Mouse (Mus musculus) embryo, embryonic 9.5 days (tissue): ENCODE data around the gene Tfe3.
"Not testable (repeated sequence)": the region's sequence is repeated elsewhere in the genome, so short reads cannot be mapped to it uniquely, and the experiment has no call there.

Experiments
- DNase-seq: peaks from one replicate; pipeline ENCODE4 v3.0.0-alpha.2; 2017; ENCODE audit errors: extremely low spot score

The Tfe3 gene

DNA sequence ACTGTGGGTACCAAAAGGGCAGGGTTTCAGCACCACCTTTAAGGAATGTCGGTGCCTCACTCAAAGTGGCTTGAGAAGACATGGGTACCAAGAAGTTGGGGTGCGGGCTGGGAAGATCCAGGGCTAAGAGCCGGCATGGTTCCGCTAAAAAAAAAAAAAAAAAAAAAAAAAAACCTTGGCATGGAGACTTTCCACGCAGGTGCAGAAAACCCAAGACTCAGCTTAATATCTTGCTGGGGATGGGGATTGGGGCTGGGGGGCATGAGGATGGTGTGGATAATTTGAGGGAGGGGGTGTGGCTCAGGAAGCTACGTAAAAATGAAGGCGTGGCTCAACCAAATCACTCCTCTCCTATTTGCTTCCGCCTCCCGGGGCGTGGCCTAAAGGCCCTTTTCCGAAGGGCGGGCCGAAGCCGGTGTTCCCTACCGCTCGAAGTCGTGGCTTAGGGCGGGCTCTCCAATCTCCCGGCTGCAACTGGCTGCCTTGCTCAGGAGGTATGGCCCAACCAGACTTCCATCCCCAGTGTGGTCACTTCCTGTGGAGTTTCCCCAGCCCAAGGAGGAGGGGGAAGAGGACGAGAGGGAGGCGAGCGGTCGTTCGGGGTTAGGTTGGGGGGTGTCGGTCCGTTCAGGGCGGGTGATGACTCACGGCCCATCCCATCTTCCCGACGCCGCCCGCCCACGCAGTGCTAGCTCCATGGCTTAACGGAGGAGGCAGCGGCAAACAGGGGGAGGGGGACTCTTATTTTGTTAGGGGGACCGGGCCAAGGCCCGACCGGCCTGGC, at the start of gene Tfe3:
Gene Tfe3, plus strand, starts transcription at position 424 of the 784 bp plus-strand sequence.
- peak; percentile 84 for DNase-seq

DNA sequence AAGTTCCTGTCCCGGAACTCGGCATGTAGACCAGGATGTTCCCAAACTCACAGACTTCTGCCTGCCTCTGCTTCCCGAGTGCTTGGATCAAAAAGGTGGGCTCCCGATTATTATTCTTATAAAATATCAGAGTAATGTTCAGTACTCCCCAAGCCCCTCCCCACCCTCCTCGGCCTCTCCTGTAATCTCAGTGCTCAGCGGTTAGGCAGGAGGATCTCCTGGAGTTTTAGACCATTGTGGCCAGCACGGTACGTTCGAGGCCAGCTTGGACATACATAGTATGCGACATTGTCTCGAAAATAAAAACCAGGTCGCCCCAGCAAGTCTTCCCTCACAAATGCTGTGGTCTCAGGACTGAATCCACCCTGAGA, 48.6 kb upstream of the Tfe3 start:
- not testable (repeated sequence) for DNase-seq

DNA sequence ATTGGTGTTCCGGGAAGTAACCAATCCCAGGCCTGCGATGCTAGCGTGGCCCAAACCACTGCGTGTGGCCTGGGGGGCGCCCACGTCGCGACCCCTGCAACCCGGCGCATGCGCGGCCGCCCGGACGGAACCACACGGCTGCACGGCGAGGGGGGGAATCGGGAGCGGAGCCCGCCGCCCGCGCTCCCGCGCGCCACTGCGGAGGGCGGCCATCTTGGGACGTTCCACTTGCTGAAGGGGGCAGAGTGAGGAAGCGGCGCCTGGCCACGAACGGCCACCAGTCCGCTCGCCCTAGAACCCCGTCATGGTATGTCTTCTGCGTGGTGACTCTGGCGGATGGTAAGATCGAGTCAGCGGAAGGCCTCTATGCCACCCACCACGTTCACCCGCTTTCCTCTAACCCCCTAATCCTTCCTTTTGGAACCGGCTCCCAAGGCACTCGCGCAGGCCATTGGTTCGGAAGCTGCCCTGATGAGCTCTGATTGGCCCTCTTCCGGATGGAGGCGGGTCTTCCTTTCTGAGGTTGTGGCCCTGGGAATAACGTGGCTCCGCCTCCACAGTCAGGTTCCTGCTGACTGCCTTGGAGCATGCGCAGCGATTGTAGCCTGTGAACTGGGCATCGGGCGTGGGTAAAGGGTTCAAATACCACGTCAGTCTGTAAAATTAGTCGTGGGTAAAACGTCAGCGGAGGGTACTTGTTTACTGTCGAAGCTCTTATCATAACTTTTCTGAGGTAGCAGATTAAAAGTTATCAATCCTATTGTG, 48.0 kb upstream of the Tfe3 start, which contains the start of gene Wdr45:
Gene Wdr45, plus strand, starts transcription at position 199 of the 765 bp plus-strand sequence.
- DNase-seq = peak; percentile 87

DNA sequence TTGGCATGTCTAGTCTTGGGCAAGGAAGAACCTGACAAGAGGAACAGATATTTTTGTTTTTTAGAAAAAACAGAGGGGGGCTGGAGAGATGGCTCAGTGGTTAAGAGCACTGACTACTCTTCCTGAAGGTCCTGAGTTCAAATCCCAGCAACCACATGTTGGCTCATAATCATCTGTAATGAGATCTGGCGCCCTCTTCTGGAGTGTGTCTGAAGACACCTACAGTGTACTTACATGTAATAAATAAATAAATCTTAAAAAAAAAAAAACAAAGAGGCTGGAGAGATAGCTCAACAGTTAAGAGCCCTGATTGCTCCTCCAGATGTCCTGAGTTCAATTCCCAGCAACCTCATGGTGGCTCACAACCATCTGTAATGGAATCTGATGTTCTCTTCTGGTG, 46.3 kb upstream of the Tfe3 start:
- not testable (repeated sequence) for DNase-seq

DNA sequence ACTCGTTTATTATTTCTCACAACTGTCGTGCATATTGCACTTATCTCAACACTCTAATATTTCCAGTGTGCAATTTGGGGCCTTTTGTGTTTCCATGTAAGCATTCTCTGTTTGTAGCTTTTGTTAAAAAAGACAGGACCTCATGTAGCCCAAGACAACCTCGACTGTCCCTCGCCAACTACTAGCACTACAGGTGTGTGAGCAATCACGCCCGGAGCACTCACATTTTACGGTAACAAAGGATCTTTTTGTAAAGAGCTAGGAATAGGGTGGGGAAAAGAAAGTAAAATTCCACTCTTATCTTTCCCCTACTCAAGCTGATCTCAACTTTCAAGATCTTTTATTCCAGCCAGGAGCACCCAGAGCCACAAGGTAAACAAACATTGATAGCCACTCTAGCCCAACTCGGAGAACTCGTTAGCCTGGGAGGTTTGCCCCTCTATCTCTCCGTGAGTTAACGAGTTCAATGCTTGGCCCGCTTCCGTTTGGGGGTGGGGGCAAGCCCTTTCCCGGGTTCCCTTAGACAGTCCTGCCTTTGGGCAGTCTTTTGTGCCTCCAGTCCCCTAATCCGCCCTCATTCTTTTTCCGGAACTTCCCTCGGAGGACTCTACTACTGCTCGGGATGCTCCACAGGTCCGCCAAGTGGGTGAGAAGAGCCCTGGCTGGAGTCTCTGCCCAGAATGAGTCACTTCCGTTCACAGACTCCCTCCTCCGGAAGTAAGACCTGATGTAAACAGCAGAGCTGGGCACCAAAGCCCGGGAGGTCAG, 40.7 kb upstream of the Tfe3 start, which contains the start of gene Gm45208:
Gene Gm45208, plus strand, starts transcription at position 732 of the 768 bp plus-strand sequence.
- peak; percentile 80 for DNase-seq

DNA sequence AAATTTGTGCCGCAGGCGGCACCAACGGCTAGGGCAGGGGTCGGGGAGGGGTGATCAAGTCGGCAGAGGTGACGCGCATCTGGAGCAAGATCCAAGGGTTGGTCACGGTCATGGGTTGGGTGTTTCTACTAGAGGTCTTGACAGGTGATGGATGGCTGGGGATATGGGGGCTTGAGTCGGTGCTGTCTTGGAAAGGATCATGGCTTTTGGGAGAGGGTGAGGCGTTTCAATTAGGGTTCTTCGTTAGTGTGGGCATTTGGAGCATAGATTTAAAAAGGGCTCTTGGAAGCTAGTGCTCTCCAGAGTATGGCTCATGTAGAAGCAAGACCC, 40.1 kb upstream of the Tfe3 start:
- DNase-seq = no peak

DNA sequence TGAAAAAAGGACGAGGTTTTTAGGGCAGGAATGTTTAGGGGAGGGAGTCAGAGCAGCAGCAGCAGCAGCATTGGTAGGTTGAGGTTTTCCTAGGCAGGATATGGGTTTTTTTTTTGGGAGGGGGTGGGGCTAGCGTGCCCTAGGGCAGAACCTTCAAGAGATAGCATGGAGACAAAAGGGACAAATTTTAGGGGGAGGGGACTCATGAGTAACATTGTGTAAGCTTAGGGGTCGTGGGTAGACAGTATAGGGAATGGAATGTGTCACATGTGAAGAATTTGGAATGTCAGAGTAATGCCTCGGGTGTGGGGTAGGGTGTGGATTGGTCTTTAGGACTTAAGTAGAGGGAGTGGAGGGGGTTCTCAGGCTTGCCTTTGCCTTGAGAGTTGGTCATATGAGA, 39.7 kb upstream of the Tfe3 start:
- no peak for DNase-seq

DNA sequence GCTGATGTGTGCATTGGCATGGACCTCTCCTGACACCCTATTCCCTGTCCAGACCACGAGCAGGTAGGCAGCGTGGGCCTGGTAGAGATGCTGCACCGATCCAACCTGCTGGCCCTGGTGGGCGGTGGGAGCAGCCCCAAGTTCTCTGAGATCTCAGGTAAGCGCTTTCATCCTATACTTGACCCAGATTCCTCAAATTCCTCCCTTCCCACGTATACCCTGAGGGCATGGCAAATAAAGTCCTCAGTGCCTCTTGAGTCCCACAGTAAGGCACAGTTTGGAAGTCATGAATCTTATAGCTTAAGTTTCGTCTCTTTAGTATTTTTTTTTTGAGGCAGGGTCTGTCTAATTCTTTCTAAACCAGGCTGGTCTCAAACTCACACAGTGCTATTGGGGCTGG, 38.2 kb upstream of the Tfe3 start:
- DNase-seq = no peak

DNA sequence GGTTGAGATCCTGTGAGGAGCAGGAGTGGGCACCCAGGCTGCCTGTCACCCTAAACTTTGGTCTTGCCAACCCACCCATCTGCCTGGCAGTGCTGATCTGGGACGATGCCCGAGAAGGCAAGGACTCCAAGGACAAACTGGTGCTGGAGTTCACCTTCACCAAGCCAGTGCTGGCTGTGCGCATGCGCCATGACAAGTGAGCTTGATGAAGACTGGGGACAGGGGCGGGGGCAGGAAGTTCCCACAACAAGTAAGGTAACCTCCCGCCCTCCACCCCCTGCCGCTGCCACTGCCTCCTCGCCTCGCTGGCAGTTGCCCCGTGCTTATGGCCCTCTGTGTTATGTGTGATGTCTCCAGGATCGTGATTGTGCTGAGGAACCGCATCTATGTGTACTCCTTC, 36.5 kb upstream of the Tfe3 start:
- DNase-seq = no peak

DNA sequence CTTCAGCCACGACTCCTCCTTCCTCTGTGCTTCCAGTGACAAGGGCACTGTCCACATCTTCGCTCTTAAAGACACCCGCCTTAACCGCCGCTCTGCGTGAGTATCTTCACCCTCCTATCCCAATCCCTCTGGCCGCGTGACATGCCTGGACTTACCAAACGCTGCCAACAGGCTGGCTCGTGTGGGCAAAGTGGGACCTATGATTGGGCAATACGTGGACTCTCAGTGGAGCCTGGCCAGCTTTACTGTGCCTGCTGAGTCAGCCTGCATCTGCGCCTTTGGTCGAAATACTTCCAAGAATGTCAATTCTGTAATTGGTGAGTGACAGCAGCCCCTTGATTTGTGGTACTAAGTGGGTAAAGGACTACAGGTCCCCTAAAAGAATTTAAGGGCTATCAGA, 35.2 kb upstream of the Tfe3 start:
- no peak for DNase-seq

DNA sequence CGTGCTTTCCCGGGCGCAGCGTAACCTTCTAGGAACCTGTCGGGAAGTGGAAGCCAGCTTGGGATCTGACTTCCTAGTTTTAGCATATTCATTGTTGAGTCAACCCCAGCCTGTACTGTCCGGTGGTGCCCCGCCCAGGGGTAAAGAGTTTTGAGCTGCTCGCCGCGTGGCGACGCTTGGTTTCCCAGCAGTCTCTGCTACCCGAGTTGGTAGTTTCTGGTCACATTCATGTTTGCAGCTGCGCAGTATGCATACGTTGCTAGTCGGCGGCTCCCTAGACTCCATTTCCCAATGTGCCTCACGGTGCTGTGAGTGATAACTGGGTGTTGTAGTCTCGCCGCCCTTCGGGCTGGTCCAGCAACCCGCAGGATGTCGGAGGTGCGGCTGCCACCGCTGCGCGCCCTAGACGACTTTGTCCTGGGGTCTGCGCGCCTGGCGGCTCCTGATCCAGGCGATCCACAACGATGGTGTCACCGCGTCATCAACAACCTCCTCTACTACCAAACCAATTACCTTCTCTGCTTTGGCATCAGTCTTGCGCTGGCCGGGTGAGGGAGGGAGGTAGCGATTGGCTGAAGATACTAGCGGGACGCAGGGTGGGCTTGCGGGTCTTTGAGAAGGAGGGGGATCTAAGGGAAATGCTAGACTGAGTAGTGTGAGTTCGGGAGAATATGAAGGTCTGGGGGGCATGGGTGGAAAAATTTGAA, 34.0 kb upstream of the Tfe3 start, which contains the start of gene Praf2:
Gene Praf2, plus strand, starts transcription at position 225 of the 707 bp plus-strand sequence.
- peak; percentile 70 for DNase-seq

DNA sequence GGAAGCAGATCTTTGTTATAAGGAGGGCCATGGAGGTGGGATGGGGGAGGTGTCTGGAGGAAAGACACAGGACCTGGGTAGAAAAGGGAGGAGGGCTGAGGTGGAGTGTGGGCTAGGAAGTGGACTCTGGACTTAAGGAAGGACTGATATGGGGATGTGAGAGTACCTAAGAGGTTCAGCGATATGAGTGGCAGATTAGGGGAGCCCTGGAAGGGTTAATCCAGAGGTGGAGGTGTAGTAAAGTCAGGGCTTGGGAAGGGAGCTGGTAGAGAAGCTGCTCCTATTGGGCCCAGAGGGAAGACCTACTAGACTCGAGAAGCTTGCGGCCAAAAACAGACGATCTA, 33.5 kb upstream of the Tfe3 start:
- DNase-seq = no peak

DNA sequence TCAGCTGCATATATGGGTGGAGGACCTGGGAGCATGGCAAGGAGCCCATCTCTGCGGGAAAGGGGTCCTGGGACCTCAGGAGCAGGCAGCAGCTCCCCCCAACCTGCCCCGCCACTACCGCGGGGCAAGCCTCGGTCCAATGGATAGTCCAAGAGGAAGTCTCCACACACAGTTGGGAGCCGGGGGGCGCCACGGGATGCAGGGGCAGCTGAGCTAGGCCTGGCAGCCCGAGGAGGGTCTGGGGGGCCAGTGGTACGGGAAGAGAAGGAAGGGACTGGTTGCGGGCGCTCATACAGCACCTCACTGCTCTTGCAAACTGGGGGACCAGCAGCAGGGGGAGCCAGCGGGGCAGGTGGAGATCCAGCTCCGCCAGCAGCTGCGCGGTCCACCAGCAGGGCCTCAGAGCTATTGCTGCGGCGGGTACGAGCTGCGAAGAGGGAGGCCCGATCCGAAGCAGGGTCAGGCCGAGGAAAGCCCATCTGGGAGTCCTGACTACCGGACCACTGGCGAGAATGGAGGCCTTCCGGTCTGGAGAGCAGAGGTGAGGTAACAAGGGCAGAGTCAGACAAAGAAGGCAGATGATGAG, 28.7 kb upstream of the Tfe3 start:
- peak; percentile 63 for DNase-seq

DNA sequence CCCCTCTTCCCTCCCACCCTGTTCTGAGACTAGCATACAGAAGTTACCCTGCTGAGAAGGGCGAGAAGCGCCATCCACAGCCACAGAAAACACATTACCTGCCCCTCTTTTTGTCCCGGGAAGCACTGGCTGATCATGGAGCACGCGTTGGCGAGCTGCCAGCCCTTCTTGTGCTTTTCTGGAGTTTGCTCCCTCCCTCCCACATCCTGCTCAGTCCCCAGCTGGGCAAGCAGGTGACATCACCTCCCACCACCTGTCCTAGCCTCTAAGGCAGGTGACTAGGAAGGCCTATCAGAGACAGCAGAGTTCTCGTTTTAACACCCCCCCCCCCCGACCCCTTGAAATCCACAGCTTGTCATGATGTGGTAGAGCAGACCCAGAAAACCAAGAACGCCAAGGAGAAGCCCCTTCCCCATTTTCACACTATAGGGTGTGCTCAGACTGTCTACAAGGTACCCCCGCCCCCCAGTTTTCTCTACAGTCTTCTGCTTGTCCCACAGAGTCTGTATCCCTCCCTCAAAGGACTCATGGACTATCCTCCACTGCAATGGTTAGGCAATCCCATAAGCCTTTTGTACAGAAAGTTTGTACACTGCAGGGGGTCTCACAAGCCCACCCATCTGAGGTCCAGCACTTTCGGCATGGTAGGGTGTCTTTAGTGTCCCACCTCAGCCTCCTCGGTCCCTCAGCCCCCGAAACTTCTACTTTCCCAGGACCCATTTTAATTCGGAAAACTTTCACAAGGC, 22.9 kb upstream of the Tfe3 start:
- DNase-seq = no peak

DNA sequence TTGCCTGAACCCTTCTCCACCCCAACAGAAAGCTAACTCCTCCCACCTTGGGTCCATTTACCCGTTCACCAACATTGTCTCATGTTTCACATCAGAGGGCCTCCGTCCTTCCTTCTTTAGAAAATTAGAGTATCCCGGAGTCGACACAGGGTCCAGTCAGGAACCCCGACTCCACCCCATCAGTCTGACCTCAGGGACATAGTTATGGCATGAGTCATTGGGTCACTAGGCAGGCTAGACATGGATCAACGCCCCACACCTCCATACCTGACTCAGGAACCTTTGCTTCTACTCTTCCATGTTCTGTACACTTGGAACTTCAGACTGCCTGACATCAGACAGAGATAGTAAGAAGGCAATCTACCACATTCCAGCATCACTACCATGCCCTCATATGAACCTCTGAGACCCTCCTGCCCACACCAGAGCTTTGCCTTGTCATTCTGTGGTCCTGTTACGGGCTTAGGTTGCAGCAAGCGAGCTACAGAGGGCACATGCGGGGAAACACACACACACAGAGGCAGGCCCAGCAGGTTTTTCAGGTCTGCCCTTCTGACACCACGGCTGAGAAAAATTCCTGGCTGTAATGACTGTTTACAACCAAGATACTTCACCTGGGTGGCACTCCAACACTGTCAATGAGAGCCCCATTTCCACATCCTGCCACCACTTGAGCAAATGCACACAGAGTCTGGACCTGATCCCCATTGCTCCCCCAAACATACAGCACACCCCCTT, 22.1 kb upstream of the Tfe3 start:
- no peak for DNase-seq

DNA sequence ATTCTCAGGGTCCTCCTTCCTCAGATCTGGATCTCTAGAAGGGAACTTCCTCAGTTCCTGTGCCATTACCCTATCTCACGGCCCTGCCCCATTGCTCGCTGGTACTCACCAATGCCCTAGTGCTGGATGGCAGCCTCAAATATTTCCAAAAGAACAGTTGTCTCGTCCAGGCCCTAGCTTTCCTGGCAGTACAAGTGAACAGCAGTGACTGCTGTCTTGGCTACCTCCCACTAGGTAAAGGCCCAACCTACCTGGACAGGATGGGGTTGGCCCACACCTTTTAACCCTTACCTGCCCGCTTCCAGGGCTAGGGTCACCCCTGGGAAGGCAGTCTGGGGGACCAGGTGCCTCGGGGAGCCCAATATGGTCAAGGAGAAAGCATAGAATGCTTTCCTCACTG, 21.3 kb upstream of the Tfe3 start:
- DNase-seq = no peak

DNA sequence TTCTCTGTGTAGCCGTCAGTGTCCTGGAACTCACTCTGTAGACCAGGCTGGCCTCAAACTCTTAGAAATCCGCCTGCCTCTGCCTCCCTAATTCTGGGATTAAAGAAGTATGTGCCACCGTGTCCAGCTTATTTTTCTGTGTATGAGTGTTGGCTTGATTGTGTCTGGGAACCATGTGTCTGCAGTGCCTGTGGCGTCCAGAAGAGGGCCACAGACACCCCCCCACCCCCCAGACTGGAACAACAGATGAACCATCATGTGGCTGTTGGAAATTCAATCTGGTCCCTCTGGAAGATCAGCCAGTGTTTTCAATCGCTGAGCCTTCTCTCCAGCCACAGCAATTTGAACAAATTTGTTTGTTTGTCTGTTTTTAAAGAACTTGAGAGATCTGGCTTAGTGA, 18.9 kb upstream of the Tfe3 start:
- no peak for DNase-seq

DNA sequence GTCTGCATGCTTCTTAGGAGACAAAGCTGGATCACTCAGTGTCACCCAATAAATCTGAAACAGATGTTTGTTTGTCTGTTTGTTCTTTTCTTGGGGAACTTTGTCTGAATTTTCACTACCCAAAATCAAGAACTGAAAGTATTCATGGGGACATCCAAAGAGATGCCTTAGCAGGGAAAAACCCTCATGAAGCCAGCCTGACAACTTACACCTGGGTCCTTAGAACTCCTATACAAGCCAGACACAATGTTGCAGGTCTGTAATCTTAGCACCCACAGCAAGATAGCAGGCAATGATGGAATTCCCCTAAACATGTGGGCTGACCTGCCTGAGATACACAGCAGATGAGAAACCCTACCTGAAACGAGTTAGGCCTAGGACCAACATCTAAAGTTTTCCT, 17.4 kb upstream of the Tfe3 start:
- no peak for DNase-seq

DNA sequence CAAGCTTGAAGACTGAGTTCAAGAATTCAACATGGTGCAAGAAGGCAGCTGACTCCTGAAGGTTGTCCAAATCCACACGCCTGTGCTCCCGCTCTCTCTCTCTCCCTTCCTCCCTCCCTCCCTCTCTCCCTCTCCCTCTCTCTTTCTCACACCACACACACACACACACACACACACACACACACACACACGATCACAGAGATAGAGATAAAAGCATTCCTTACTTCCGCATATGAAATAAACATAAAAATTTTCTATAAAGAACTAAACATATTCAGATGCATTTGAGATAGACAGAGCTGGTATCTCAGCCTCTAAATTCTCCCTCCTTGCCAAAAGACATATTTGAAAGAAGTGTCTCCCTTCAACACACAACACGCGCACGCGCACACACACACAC, 16.9 kb upstream of the Tfe3 start:
- no peak for DNase-seq
